Mouse (Mus musculus) heart, embryonic 13.5 days (tissue): Measurements from ENCODE around the gene Cd276. TPM values are rescaled to one million over a fixed set of nuclear protein-coding genes. Genes with fewer than 3 reads are reported as not detected.

ENCODE experiments used
- polyA plus RNA-seq: library from polyadenylated mRNA; unstranded; fragments of >200 nt; fragmentation: Nextera tagmentation; extraction: Ambion mirVana; gene quantifications from 2 replicates; pipeline ENCODE4 v1.2.1, GENCODE M21; 2015

Cd276 gene
- polyA plus RNA-seq, 1 experiment from 2014 or later = 34.1 TPM

Other genes with a start within 250 kb of the Cd276 start
- gene Loxl1, start 242.3 kb downstream of the Cd276 start, polyA plus RNA-seq = 51.5 TPM in 2 replicates
- gene Tbc1d21, start 185.0 kb downstream of the Cd276 start, polyA plus RNA-seq = not detected in 2 replicates
- gene Insyn1, start 66.8 kb downstream of the Cd276 start, polyA plus RNA-seq = 0.74 and 1.1 TPM in 2 replicates
- 119 and 124 TPM in 2 replicates for gene Nptn, start 26.8 kb upstream of the Cd276 start, polyA plus RNA-seq
- gene Rec114, start 188.5 kb upstream of the Cd276 start, polyA plus RNA-seq = 8.4 and 9.9 TPM in 2 replicates